Mouse (Mus musculus) MEL (cell line): ENCODE measurements around the gene Sp9. TPM values are rescaled to one million over a fixed set of nuclear protein-coding genes. Genes with fewer than 3 reads are reported as not detected.

Experiments used
- DNase-seq: peaks from one replicate; pipeline ENCODE4 v3.0.0; 2011; ENCODE audit warnings: low read depth, low spot score
- H3K27ac ChIP-seq: 2 replicates; pipeline ENCODE4 v1.5.1; 2012; ENCODE audit warnings: low read depth, mild to moderate bottlenecking, control low read depth, low read length, moderate library complexity; ENCODE audit not compliant: control insufficient read depth
- H3K27me3 ChIP-seq, 2 experiments: fragments of 150-350 bp in 1 of 2; sonication (generic) in 1 of 2; 2 replicates each; pipeline ENCODE4 v1.6.1; 2012; ENCODE audit warnings: low read length in 2 of 2, mild to moderate bottlenecking in 2 of 2, improper control_type of control experiment in 1 of 2, moderate library complexity in 1 of 2; ENCODE audit not compliant: insufficient read depth in 2 of 2, control insufficient read depth in 1 of 2
- H3K36me3 ChIP-seq, 2 experiments: 2 replicates each; pipeline ENCODE4 v1.6.1; 2012 to 2014; ENCODE audit warnings: low read length in 2 of 2, improper control_type of control experiment in 1 of 2, inconsistent platforms in 1 of 2, mild to moderate bottlenecking in 1 of 2; ENCODE audit not compliant: insufficient read depth in 2 of 2, control insufficient read depth in 1 of 2
- H3K4me1 ChIP-seq, 2 experiments: fragments of 150-350 bp in 1 of 2; sonication (generic) in 1 of 2; 2 replicates each; pipeline ENCODE4 v1.6.1; 2012; ENCODE audit warnings: low read length in 2 of 2, improper control_type of control experiment in 1 of 2, mild to moderate bottlenecking in 1 of 2; ENCODE audit not compliant: insufficient read depth in 2 of 2, control insufficient read depth in 1 of 2
- H3K4me3 ChIP-seq, 2 experiments: fragments of 150-350 bp in 1 of 2; sonication (generic) in 1 of 2; 2 replicates each; pipeline ENCODE4 v1.5.1; 2012; ENCODE audit warnings: low read depth in 2 of 2, low read length in 2 of 2, mild to moderate bottlenecking in 2 of 2, moderate library complexity in 2 of 2, control low read depth in 1 of 2, improper control_type of control experiment in 1 of 2; ENCODE audit not compliant: control insufficient read depth in 1 of 2, insufficient read depth in 1 of 2
- H3K79me2 ChIP-seq: 2 replicates; pipeline ENCODE4 v1.6.1; 2012; ENCODE audit warnings: mild to moderate bottlenecking, low read length, moderate library complexity; ENCODE audit not compliant: control insufficient read depth, poor library complexity, insufficient read depth
- H3K9ac ChIP-seq: 2 replicates; pipeline ENCODE4 v1.6.1; 2012; ENCODE audit warnings: low read depth, mild to moderate bottlenecking, control low read depth, low read length, moderate library complexity; ENCODE audit not compliant: control insufficient read depth, poor library complexity, severe bottlenecking
- H3K9me3 ChIP-seq: fragments of 150-350 bp; sonication (generic); replicated peaks from 2 replicates; pipeline ENCODE4 v1.6.1; 2012; ENCODE audit warnings: mild to moderate bottlenecking, low read length, improper control_type of control experiment, moderate library complexity; ENCODE audit not compliant: insufficient read depth
- BHLHE40 ChIP-seq: IDR thresholded peaks from 2 replicates; pipeline ENCODE4 v1.6.1; 2012; ENCODE audit warnings: low read depth, mild to moderate bottlenecking, inconsistent platforms, low read length, improper control_type of control experiment, borderline replicate concordance
- CHD1 ChIP-seq: IDR thresholded peaks from 2 replicates; pipeline ENCODE4 v1.6.1; 2012; ENCODE audit warnings: low read depth, mild to moderate bottlenecking, inconsistent platforms, low read length, improper control_type of control experiment
- E2F4 ChIP-seq: IDR thresholded peaks from 2 replicates; pipeline ENCODE4 v1.6.1; 2011; ENCODE audit warnings: low read depth, low read length, improper control_type of control experiment, borderline replicate concordance
- EP300 ChIP-seq, 2 experiments: IDR thresholded peaks; 2 replicates each; pipeline ENCODE4 v1.6.1; 2011; ENCODE audit warnings: improper control_type of control experiment in 2 of 2, low read length in 2 of 2, low read depth in 1 of 2, mild to moderate bottlenecking in 1 of 2
- GABPA ChIP-seq: IDR thresholded peaks from 2 replicates; pipeline ENCODE4 v1.6.1; 2012; ENCODE audit warnings: low read depth, mild to moderate bottlenecking, inconsistent platforms, low read length, improper control_type of control experiment, moderate library complexity
- GATA1 ChIP-seq: IDR thresholded peaks from 2 replicates; pipeline ENCODE4 v1.6.1; 2011; ENCODE audit warnings: low read depth, low read length, improper control_type of control experiment
- HCFC1 ChIP-seq: IDR thresholded peaks from 2 replicates; pipeline ENCODE4 v1.6.1; 2012; ENCODE audit warnings: low read depth, mild to moderate bottlenecking, inconsistent platforms, low read length, improper control_type of control experiment, moderate library complexity
- JUND ChIP-seq: IDR thresholded peaks from 2 replicates; pipeline ENCODE4 v1.6.1; 2011; ENCODE audit warnings: low read depth, mild to moderate bottlenecking, improper control_type of control experiment, low read length
- MAX ChIP-seq: IDR thresholded peaks from 2 replicates; pipeline ENCODE4 v1.6.1; 2011; ENCODE audit warnings: low read length, improper control_type of control experiment
- MAZ ChIP-seq: IDR thresholded peaks from 2 replicates; pipeline ENCODE4 v1.6.1; 2012; ENCODE audit warnings: low read depth, mild to moderate bottlenecking, inconsistent platforms, low read length, improper control_type of control experiment
- MEF2A ChIP-seq: IDR thresholded peaks from 2 replicates; pipeline ENCODE4 v1.6.1; 2014; ENCODE audit warnings: low read depth, mild to moderate bottlenecking, inconsistent platforms, low read length, improper control_type of control experiment; ENCODE audit not compliant: poor library complexity, insufficient replicate concordance, severe bottlenecking; ENCODE audit errors: extremely low read depth
- MXI1 ChIP-seq: IDR thresholded peaks from 2 replicates; pipeline ENCODE4 v1.6.1; 2011; ENCODE audit warnings: mild to moderate bottlenecking, low read depth, low read length, improper control_type of control experiment
- NRF1 ChIP-seq: IDR thresholded peaks from 2 replicates; pipeline ENCODE4 v1.6.1; 2014; ENCODE audit warnings: low read depth, mild to moderate bottlenecking, inconsistent platforms, low read length, improper control_type of control experiment, moderate library complexity; ENCODE audit not compliant: poor library complexity, insufficient read depth, severe bottlenecking
- TBP ChIP-seq: IDR thresholded peaks from 2 replicates; pipeline ENCODE4 v1.8.0; 2011; ENCODE audit warnings: low read depth, low read length, improper control_type of control experiment
- USF2 ChIP-seq, 2 experiments: IDR thresholded peaks; 2 replicates each; pipeline ENCODE4 v1.6.1; 2011 to 2012; ENCODE audit warnings: improper control_type of control experiment in 2 of 2, low read length in 2 of 2, borderline replicate concordance in 1 of 2, inconsistent platforms in 1 of 2, low read depth in 1 of 2, mild to moderate bottlenecking in 1 of 2; ENCODE audit not compliant: insufficient read depth in 1 of 2
- ZKSCAN1 ChIP-seq: IDR thresholded peaks from 2 replicates; pipeline ENCODE4 v1.6.1; 2012; ENCODE audit warnings: low read depth, mild to moderate bottlenecking, inconsistent platforms, low read length, improper control_type of control experiment, moderate library complexity
- ZNF384 ChIP-seq: IDR thresholded peaks from 2 replicates; pipeline ENCODE4 v1.6.1; 2012; ENCODE audit warnings: low read depth, mild to moderate bottlenecking, inconsistent platforms, low read length, improper control_type of control experiment
- polyA plus RNA-seq, 2 experiments: library from polyadenylated mRNA; stranded (reverse) in 1 of 2; unstranded in 1 of 2; fragments of >175 nt in 1 of 2; fragments of >200 nt in 1 of 2; gene quantifications; 2 replicates each; pipeline versions ENCODE4 v1.2.1 to v1.2.4; 2012; ENCODE audit warnings: low replicate concordance in 2 of 2, low read depth in 1 of 2; ENCODE audit not compliant: insufficient read length in 2 of 2, insufficient read depth in 1 of 2, missing spikeins in 1 of 2
- total RNA-seq: library from RNA; depleted of rRNA; stranded (reverse); fragments of 300-350 nt; gene quantifications from 2 replicates; pipeline ENCODE4 v1.2.3, GENCODE M21; 2012

Sp9 gene
- total and polyA plus RNA-seq, 3 experiments: 0.03 to 0.39 TPM; not detected in 1

- no peak overlapping the region for H3K9ac ChIP-seq
- no peak for TF ChIP-seq E2F4
- no peak for TF ChIP-seq JUND
- no peak for TF ChIP-seq GATA1
- no peak for TF ChIP-seq CHD1
- TF ChIP-seq GABPA: no peak
- no peak for TF ChIP-seq BHLHE40
- no peak for TF ChIP-seq TBP
- no peak for TF ChIP-seq MAX
- no peak for TF ChIP-seq MAZ
- TF ChIP-seq USF2 (IDR thresholded peaks at IDR 0.05; ENCODE audit: borderline replicate concordance in 1 of 2, insufficient read depth in 1 of 2, low read depth in 1 of 2, low read length in 2 of 2): no peak
- TF ChIP-seq EP300 (IDR thresholded peaks at IDR 0.05; ENCODE audit: low read depth in 1 of 2, low read length in 2 of 2): no peak
- no peak for TF ChIP-seq NRF1
- no peak for TF ChIP-seq MEF2A
- TF ChIP-seq ZKSCAN1: no peak
- TF ChIP-seq ZNF384: no peak
- TF ChIP-seq MXI1: no peak
- no peak for TF ChIP-seq HCFC1
- TF ChIP-seq, all 39 proteins: peak for 0
- H3K27me3 ChIP-seq: no peaks in the 10 kb centered on the region
Measured at GRCm38 (mm10) chr2:73272351-73273248, 875 bp downstream of the Sp9 start.

More at GRCm38 (mm10) chr2:73272351-73273248, 875 bp downstream of the Sp9 start:
- no peaks in the 10 kb centered on the region for H3K79me2 ChIP-seq
- no peaks in the 10 kb centered on the region for H3K36me3 ChIP-seq
- DNase-seq: no peak
- no peak overlapping the region for H3K4me3 ChIP-seq
- no peaks in the 10 kb centered on the region for H3K9me3 ChIP-seq
- no peaks in the 10 kb centered on the region for H3K4me1 ChIP-seq
- no peak overlapping the region for H3K27ac ChIP-seq
